Mouse (Mus musculus) ovary, postnatal 14 days (tissue): ENCODE results near the gene Zxdc.

Source experiments
- DNase-seq: peaks from one replicate; pipeline ENCODE4 v3.0.0; 2022; ENCODE audit warnings: low spot score

The Zxdc gene

DNA sequence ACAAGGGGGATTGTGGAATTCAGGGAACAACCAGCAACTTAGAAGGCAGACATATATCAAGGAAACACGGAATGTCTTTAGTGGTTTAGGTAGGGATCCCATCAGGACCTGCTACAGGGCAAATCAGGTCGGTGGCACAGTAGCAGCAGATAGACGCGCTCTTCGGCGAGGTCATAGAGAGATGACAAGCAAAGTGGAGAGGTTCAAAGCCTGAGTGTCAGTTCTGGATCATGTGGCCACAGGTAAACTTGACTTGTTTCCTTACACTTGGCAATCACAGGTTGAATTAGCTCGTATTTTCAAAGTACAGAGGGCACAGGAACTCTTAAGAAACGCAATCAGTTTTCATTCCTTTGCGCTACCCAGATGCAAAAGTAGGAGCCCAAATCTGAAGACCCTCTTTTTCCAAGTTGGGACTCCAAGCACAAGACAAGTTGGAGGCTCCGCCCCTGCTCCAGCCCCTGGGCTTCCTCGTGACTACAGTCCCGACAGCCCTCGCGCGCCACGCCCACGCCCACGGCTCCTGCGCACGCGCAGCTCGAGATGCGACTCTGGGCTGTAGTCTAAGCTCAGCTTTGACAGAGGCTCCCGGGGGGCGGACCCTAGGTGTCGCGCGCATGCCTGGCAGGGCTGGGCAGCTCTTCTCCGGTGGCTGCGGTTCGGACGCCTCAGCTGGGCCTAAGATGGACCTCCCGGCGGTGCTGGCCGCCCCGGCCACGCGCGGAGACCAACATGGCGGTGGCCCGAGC is at the start of gene Zxdc:
Gene Zxdc, plus strand, starts transcription at position 517 of the 749 bp plus-strand sequence.
- DNase-seq = peak; percentile 98

DNA sequence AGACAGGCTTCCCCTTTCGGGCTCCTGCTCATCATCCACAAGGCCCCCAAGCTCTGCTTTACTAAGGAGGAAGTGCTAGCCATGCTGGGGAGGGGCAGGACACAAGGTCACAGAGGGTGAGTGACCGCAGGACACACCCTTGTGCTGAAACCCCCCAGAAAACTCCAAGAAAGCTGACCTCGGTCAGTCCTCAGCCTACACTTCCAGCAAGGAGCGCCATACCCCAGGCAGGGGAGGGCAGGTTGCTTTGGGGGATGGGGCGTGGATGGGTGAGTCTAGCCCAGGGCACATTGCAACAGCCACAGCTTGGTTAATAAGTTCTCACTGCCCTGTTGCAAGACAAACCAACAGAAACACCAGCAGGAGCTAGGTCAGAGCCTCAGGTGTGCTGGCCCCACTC is 48.9 kb upstream of the Zxdc start:
- no peak for DNase-seq

DNA sequence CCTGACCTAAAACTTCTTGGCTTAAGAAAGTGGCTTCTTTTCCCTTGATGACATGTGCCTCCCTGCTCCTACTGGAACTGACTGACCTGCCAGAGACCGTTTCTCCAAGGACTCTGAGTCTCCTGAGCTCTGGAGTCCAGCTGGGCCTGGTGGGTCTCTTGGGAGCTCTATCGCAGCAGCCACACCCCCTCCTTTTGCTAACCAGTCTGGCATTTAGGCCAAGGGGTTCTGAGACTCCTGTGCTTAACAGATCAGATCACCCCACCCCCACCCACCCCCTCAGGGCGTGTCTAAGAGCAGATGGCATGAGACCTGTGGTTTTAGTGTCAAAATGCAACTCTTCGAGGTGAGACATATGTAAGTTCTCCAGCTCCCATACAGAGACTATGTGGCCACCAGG is 47.5 kb upstream of the Zxdc start:
- DNase-seq = no peak

DNA sequence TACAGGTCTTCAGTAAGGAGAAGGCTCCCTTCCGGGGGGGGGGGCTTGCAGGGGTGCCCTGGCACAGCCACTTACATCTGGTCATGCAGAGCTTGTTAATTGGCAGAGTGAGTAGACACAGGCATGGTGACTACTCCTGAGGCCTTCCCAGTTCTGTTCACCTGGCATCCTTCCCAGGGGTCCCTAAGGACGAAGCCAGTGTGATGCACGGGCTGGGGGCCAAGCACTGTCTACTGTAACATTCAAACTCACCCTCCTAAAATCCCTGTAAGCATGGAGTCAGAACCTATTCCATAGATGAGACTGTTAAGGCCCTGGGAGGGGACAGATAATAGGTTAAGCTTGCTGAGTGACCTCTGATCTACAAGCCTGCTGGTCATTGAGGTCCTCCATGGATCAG is 45.3 kb upstream of the Zxdc start:
- DNase-seq = no peak

DNA sequence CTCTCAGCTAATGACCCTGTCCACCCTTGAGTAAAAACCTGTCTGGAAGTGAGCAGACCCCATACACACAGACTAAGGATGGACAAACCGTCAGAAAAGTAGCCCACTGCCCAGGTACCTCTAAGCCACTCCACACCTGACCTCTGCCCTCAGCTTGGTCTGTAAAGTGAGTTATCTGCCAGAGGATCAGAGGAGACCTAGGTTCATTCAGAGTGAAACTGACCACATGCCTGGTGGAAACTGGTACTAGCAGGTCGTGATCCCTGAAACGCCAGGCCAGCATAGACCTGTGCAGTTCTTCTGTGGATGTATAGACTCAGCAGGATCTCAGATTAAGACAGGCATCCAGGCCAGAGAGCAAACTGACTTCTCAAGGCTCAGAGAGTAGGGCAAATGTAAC is 44.8 kb upstream of the Zxdc start:
- no peak for DNase-seq

DNA sequence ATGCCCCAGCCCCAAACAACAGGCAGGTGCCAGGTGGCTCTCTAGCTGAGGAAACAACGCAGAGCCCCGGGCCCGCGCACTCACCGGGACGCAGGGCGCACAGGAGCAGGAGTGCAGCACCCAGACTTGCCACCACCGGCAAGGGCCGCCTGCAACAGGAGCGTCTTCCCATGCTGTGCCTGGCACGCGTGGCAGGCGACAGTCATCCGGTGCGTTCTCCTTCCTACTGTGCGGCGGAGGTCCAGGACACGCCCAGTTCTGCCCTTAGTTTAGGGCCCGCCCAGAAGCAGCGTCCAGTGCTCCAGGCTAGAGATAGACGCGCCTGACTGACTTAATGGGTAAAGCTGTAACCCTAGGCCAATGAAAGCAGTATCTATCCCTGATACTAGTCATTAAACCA is 44.3 kb upstream of the Zxdc start, which contains the start of gene Chst13:
Gene Chst13, minus strand, starts transcription at position 195 of the 400 bp plus-strand sequence.
- no peak for DNase-seq

DNA sequence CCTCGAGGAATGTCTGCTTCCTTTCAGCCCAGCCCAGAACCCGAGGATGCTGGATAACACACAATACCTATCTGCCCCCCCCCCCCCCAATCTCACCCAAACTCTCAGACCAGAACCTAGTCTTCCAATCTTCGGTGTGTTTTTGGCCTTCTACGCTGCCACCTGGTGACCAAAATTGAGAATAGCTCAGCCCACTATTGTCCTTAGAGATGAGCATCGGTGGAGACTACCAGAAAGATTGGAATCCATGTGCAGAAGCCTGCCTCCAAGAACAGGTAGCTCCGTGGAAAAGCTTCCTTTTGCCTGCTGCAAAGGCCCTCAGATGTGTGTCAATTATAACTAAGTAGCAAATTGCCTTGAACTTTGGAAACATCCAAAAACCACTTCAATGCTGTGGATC is 41.6 kb upstream of the Zxdc start:
- no peak for DNase-seq

DNA sequence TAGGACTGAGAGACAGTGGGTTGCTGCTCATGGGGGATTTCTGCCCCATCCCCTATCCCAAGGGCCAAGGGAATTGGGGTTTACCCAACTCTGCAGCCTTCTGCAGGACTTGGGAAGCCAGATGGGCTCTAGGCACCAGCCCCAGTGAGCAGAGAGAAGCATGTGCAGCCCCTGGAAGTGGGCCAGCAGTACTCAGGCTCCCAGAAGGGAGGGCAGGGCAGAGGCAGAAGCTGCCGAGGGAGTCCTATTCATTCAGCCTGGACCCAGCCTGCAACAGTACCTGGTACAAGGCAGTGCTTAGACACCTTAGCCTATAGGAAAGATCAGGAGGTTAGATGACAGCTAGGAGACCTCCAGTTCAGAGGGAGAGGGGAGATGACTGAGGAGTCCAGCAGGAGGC is 39.3 kb upstream of the Zxdc start:
- DNase-seq = peak; percentile 35

DNA sequence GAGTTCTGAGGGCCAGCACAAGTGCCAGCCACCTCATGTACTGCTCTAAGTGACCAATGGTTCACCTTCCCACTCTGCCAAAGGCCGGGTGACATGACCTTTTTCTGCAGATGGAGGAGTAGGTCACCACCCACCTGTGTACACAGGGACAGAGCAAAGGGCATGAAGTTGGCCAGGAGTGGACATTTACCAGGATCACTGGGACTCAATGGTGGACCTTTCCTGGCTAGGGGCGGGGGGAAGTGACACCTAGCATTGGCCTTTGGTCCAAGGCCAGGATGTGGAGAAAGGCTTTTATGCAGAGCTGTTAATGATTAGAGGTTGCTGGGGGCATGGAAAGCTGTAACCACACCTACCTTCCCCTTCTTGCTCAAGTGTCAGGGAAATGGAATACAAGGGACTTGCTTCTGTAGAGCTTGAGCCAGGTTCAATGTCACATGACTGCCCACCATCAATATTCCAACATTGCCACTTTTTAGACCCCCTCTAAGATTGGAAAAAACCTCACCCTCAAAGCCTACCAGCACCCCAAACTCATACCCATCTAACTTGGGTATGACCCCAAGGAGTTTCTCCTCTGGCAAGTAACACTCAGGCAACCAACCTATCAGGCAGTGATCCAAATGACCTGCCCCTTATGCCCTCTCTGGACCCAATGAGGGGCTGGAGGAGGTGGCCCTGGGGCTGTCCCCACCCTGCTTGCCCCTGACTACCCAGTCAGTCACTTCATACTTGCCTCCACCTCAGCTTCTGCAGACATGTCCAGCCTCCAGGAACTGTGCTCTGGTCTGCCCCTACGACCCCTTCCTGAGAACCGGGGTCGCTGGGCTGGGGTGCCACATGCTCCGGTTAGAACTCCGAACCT is 36.5 kb upstream of the Zxdc start, which contains the start of gene Uroc1:
Gene Uroc1, plus strand, starts transcription at position 724 of the 865 bp plus-strand sequence.
- DNase-seq = no peak

DNA sequence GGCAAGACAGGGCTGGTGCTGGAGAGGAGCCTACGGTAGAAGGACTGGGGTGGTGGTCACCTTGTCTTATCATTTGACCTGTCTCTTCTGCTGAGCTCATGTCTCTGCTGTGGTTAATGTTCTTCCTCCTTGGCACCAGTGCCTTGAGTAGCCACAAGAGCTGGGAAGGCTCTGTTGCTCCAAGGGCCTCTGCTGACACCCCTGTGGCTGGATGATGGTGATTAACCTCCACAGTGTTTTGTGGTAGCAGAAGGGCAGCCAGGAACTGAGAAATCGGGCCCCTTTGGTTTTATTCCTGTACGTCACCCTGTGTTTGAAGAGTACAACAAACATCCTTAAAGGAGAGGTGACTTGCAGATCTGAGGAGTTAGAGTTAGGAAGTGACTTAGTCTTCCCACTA is 35.0 kb upstream of the Zxdc start:
- DNase-seq = no peak

DNA sequence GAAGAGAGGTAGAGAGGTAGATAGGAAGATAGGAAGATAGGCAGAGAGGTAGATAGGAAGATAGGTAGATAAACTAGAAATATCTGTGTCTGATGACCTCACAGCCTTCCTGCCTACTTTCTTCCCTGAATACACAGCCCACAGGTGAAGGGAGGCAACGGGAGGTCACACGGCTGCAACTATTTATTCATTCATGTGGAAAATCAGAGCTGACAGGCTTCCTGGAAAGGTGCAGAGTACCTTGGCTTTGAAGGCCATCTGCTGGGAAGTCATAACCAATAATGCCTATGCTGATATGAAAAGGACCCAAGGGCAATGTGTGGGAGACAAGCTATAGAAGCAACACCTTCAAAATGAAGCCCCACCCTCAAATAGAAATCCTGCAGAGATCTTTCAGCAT is 26.9 kb upstream of the Zxdc start:
- no peak for DNase-seq

DNA sequence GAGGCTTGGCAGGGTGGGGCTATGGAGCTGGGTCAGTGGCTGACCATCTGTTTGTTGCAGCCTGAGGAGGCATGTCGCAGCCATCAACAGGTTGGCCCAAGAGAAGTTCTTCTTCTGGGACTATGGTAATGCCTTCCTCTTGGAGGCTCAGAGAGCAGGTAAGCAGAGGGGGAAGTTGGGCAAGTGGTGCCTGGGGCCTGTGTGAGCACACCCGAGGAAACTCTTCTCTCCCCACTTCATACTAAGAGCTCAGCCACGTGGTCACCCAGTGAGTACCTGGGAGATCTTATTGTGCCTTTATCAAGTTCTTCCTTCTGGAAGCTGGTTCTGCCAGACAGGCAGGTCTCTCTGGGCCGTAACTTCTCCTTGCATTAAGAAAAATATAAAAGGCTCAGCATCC is 22.1 kb upstream of the Zxdc start:
- no peak for DNase-seq

DNA sequence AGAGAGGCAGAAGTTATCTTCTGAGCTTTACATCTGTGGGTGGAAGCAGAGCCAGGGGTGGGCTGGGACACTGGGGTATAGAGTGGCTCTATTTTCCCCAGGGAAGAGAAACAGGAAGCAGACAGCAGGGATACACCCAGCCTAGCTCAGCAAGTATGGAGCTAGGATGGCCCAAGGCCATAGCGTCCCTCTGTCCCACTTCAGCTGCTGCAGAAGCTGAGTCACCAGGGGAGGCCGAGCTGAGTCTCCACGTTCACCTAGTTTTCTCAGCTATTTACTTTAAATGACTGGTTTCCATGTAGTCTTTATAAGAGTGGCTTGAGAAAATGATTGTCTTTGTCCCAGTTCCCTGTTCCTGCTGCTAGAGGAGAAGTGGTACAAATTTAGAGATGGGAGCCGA is 20.8 kb upstream of the Zxdc start:
- no peak for DNase-seq

DNA sequence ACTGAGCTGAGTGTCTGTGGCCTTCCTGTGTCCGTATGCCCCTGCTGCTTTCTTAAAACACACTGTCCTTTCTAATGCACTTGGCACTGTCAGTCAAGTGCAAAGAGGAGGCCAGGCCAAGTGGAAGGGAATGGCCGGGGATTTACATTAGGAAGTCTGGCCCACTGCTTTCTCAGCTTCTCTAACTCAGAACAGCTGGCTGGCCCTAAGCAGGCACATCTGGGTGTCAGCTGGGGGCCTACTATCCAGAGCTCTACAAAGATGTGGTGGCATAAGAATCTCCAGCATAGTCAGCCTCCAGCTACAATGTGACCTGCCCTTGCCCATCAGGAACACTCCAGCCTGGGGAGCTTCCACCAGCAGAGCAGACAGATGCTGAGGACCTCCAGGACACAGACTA is 19.3 kb upstream of the Zxdc start:
- no peak for DNase-seq

DNA sequence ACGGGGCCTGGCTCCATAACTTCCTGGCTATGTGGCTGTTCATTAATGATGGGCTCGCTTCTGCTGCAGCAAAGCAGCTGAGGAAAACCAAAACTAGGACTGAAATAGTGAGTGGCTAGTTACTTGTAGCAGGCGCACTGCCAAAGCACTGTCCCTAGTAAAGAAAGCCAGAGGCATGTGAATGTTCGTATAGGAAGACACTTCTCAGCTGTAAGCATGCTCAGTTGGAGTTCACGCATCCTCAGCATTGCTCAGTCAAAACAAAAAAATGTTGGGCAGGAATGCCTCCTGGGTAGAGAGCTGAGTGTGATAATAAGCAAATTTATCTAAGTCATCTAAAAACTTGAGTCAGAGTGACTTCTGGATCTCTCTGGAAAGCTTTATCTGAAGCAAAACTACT is 11.2 kb upstream of the Zxdc start:
- DNase-seq = no peak

DNA sequence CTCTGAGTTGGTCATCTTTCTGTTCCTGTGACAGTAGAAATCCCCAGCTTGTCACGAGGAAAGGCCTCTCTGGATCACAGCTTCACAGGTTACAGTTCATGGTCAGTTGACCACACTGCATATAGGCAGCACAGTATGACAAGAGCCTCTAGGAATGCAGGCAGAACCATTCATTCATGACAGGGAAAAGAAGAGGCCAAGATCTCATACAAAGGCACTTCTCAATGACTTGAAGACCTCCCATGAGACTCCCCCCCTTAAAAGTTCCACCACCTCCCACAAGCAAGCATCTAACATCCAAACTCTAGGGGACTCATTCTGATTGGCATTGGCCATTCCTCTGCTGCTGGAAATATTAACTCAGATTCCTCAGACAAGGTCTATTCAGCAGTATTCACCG is 9.8 kb upstream of the Zxdc start:
- no peak for DNase-seq

DNA sequence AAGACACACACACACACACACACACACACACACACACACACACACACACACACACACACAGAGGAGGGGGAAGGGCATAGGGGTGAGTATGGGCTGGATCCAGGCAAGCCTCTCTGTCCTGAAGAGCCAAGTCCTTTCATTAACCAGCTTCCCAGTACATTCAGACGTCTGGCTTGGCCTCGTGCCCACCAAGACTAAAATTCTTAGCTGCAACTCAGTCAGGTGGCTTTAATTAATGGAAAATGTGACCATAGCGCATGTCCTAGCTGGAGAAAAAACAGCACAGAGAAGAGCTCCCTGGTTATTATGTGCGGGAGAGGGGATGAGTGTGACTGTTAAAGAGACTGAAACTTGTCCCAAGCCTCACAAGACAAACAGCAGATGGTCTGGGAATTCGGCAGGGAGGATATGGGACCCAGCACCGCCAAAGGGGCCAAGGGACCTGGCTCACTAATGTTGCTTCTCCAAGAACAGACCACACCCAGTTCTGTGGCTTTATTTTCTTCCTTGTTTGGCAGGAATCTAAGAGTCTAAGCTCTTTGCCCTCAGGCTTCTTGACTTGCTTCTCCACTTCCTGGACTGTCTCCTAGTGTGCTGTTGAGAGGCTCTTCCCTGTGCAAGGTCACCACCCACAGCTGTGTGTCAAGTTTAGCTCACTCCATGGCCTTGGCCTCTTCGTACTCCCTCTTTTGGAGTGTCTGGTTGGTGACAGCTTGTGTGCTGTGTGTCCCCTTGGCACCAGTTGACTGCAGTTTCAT is 9.1 kb upstream of the Zxdc start:
- DNase-seq = peak; percentile 29

DNA sequence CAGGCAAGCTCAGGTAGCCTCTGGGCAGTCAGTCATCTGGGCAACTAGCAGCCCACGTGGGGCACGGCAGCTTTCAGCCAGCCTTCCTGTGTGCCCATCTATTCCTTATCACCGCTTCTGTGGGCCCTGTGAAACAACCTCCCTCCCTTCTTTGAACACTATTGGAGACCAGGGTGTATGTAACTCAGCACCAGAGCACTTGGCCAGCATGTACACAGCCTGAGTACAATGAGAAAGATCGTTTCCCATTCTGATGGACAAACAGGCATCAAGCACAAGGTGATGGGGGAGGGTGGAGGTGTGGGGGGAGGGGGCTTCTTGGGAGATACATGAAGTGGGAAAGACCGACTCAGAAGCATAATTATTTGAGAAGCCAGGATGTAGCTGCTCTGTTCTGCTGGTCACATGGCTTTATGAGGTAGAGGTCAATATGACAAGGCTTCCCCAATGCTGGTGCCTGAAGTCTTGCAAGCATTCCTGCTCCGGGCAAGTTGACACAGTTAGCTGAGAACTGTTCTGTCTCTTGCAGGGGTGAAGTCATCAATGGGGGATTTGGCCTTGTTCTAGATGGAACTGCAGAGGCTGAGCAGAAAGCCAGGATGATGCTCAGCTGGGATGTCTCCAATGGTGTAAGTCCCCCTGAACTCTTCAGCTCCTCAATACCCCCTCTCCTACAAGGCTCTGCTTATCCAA is 8.2 kb upstream of the Zxdc start:
- DNase-seq = no peak

DNA sequence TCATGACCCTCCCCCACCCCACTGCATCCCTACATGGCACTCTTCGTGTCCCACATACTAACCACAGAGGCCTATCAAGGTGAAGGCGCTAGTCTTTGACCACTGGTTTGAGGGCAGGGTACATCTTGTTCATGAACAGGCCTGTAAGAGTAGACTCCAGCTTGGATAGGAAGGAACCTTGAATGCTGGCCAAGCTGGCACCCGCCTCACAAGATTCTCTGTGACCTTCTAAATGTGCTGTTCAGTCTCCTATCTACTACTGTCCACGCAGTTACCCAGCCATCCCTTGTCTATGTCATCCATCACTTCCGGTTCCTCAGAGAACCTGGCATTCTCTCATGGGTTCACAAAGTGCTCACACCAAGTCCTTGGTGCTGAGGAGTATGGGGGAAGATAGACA is 6.0 kb upstream of the Zxdc start:
- no peak for DNase-seq

DNA sequence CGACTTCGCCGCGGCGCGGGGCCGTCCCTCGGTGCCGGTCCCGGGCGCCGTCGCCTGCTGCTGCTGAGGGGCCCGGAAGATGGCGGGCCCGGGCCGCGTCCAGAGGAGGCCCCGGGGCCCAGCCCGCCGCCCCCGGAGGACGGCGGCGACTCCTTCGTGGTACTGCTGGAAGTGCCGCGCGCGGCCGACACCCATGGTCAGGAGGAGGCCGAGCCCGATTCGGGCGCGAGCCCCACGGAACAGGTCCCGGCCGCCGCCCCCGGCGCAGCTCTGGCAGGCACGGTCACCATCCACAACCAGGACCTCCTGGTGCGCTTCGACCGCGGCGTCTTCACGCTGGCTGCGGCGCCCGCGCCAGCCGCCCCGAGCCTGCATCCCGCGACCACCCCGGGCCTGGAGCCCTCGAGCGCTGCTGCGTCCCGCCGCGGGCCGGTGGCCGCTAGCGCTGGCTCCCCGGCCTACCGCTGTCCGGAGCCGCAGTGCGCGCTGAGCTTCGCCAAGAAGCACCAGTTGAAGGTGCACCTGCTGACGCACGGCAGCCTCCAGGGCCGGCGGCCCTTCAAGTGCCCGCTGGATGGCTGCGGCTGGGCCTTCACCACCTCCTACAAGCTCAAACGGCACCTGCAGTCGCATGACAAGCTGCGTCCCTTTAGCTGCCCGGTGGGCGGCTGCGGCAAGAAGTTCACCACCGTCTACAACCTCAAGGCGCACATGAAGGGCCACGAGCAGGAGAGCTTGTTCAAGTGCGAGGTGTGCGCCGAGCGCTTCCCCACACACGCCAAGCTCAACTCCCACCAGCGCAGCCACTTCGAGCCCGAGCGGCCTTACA is 647 bp downstream of the Zxdc start:
- DNase-seq = peak; percentile 18

DNA sequence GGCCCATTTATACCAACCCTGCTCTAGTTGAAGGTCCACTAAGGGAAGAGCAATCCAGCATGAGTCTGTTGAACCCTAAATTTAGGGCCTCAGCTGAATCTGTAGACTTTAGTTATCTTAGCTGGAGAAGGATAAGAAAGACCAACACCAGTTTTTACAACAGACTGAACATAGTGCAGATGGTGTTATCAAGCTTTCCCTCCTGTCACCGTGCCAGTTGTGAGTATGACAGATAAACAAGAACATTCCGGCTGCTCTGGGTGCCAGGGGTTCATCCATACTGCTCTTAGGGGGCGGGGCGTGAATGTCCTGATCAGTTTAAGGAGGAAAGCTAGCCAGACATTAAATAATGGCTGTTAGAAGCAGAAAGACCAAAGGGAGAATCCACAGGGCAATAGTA is 5.4 kb downstream of the Zxdc start:
- no peak for DNase-seq
